Mouse (Mus musculus) lung, embryonic 14.5 days (tissue): ENCODE measurements at regions not wholly inside any gene's neighbourhood (a gene's known extent, or its start where the extent isn't known, plus 50 kb on each side); places are given as distances from the start of the nearest gene placed in this dataset.

ENCODE experiments used
- ATAC-seq: fragments of 200-750 bp; cut with Nextera tagmentation; 2 replicates; pipeline ENCODE4 v1.8.0; 2017; ENCODE audit warnings: mild to moderate bottlenecking, moderate TSS enrichment, moderate library complexity; ENCODE audit not compliant: insufficient read depth
- DNase-seq: peaks from one replicate; pipeline ENCODE4 v3.0.0-alpha.2; 2015
- H3K27ac ChIP-seq: fragments of 300-500 bp; sonication (generic); 2 replicates; pipeline ENCODE4 v1.5.1; 2014; ENCODE audit warnings: low read depth, mild to moderate bottlenecking, moderate library complexity
- H3K27me3 ChIP-seq: fragments of 300-500 bp; sonication (generic); 2 replicates; pipeline ENCODE4 v1.6.1; 2014; ENCODE audit warnings: low read length, control low read depth; ENCODE audit not compliant: insufficient read depth
- H3K36me3 ChIP-seq: fragments of 300-500 bp; sonication (generic); 2 replicates; pipeline ENCODE4 v1.6.1; 2014; ENCODE audit warnings: control low read depth; ENCODE audit not compliant: insufficient read depth
- H3K4me1 ChIP-seq: fragments of 300-500 bp; sonication (generic); 2 replicates; pipeline ENCODE4 v1.6.1; 2014; ENCODE audit warnings: antibody characterized with exemption, control low read depth; ENCODE audit not compliant: insufficient read depth
- H3K4me2 ChIP-seq: fragments of 300-500 bp; sonication (generic); 2 replicates; pipeline ENCODE4 v1.6.1; 2014; ENCODE audit warnings: mild to moderate bottlenecking
- H3K4me3 ChIP-seq: fragments of 300-500 bp; sonication (generic); 2 replicates; pipeline ENCODE4 v1.5.1; 2014; ENCODE audit warnings: low read depth, low read length
- H3K9ac ChIP-seq: fragments of 300-500 bp; sonication (generic); 2 replicates; pipeline ENCODE4 v1.6.1; 2014
- H3K9me3 ChIP-seq: fragments of 300-500 bp; sonication (generic); 2 replicates; pipeline ENCODE4 v1.6.1; 2016; ENCODE audit warnings: low read depth, low read length, control low read depth
- CTCF ChIP-seq: IDR thresholded peaks from 2 replicates; pipeline ENCODE4 v1.5.1; 2016; ENCODE audit warnings: antibody characterized with exemption, low read depth
- WGBS: fragments of 180-500 bp; shearing (Covaris S2); extraction: QIAGEN DNeasy Blood & Tissue Kit; methylation state at CpG from one replicate; pipeline ENCODE4 v1.1.7; 2014; 5-methylcytosine and 5-hydroxymethylcytosine counted together

- no peak for DNase-seq
- Histone ChIP-seq H3K27me3 (no peaks in the 10 kb centered on the region), H3K36me3 (no peaks in the 10 kb centered on the region), H3K27ac (no peak overlapping the region), H3K9me3 (no peaks in the 10 kb centered on the region), H3K4me2 (no peak overlapping the region), H3K9ac (no peak overlapping the region), H3K4me1 (no peaks in the 10 kb centered on the region), H3K4me3 (no peak overlapping the region)
- TF ChIP-seq CTCF = no peak
- ATAC-seq = no peak
Measured at GRCm38 (mm10) chr12:38982423-38982822, 203.2 kb downstream of the Etv1 start.

- H3K9me3 ChIP-seq = no peaks in the 10 kb centered on the region
Measured at GRCm38 (mm10) chr12:38985909-38986308, 206.7 kb downstream of the Etv1 start.

GRCm38 (mm10) chr12:38986346-38986745, 207.2 kb downstream of the Etv1 start:
- DNase-seq = no peak
- no peak overlapping the region for H3K4me2 ChIP-seq
- whole genome bisulfite sequencing = 86% methylated on average over 3 of the region's 3 CpGs
- H3K27ac ChIP-seq = no peak overlapping the region
- no peaks in the 10 kb centered on the region for H3K36me3 ChIP-seq
- no peak overlapping the region for H3K9ac ChIP-seq
- no peaks in the 10 kb centered on the region for H3K27me3 ChIP-seq
- no peak overlapping the region for H3K4me3 ChIP-seq
- no peaks in the 10 kb centered on the region for H3K9me3 ChIP-seq
- H3K4me1 ChIP-seq = no peaks in the 10 kb centered on the region
- TF ChIP-seq CTCF = no peak
- no peak for ATAC-seq

More at GRCm38 (mm10) chr12:38985909-38986308, 206.7 kb downstream of the Etv1 start:
- TF ChIP-seq CTCF = no peak
- H3K4me1 ChIP-seq = no peaks in the 10 kb centered on the region
- no peaks in the 10 kb centered on the region for H3K36me3 ChIP-seq
- no peak overlapping the region for H3K27ac ChIP-seq
- H3K4me3 ChIP-seq = no peak overlapping the region
- no peak overlapping the region for H3K9ac ChIP-seq
- ATAC-seq = no peak
- 68% methylated on average over 2 of the region's 2 CpGs for WGBS
- no peak overlapping the region for H3K4me2 ChIP-seq
- no peaks in the 10 kb centered on the region for H3K27me3 ChIP-seq
- no peak for DNase-seq

GRCm38 (mm10) chr12:38987277-38987676, 208.1 kb downstream of the Etv1 start:
- Histone ChIP-seq H3K27ac (no peak overlapping the region), H3K4me1 (no peaks in the 10 kb centered on the region), H3K9ac (no peak overlapping the region), H3K27me3 (no peaks in the 10 kb centered on the region), H3K9me3 (no peaks in the 10 kb centered on the region), H3K4me3 (no peak overlapping the region), H3K4me2 (no peak overlapping the region), H3K36me3 (no peaks in the 10 kb centered on the region)
- TF ChIP-seq CTCF = no peak
- ATAC-seq = no peak
- DNase-seq = no peak

GRCm38 (mm10) chr12:38987819-38988218, 208.6 kb downstream of the Etv1 start:
- Histone ChIP-seq H3K27ac (no peak overlapping the region), H3K27me3 (no peaks in the 10 kb centered on the region), H3K36me3 (no peaks in the 10 kb centered on the region), H3K9me3 (no peaks in the 10 kb centered on the region), H3K4me1 (no peaks in the 10 kb centered on the region), H3K4me2 (no peak overlapping the region), H3K9ac (no peak overlapping the region), H3K4me3 (no peak overlapping the region)
- whole genome bisulfite sequencing = 88% methylated on average over 4 of the region's 4 CpGs
- no peak for ATAC-seq
- DNase-seq = no peak
- no peak for TF ChIP-seq CTCF

- no peak for TF ChIP-seq CTCF
- 85% methylated on average over 2 of the region's 2 CpGs for WGBS
- no peak for DNase-seq
- H3K36me3 ChIP-seq = no peaks in the 10 kb centered on the region
- H3K9ac ChIP-seq = no peak overlapping the region
- no peaks in the 10 kb centered on the region for H3K4me1 ChIP-seq
- no peak for ATAC-seq
- no peak overlapping the region for H3K4me3 ChIP-seq
- H3K4me2 ChIP-seq = no peak overlapping the region
- no peaks in the 10 kb centered on the region for H3K27me3 ChIP-seq
- H3K27ac ChIP-seq = no peak overlapping the region
- no peaks in the 10 kb centered on the region for H3K9me3 ChIP-seq
Measured at GRCm38 (mm10) chr12:39027179-39027578, 248.0 kb downstream of the Etv1 start.

GRCm38 (mm10) chr12:39027948-39028347, 248.8 kb downstream of the Etv1 start:
- H3K9ac ChIP-seq = no peak overlapping the region
- no peak for TF ChIP-seq CTCF
- H3K27me3 ChIP-seq = no peaks in the 10 kb centered on the region
- 80% methylated on average over 2 of the region's 2 CpGs for WGBS
- ATAC-seq (no peak), DNase-seq (no peak)
- no peaks in the 10 kb centered on the region for H3K9me3 ChIP-seq
- H3K36me3 ChIP-seq = no peaks in the 10 kb centered on the region
- no peak overlapping the region for H3K4me2 ChIP-seq
- H3K4me3 ChIP-seq = no peak overlapping the region
- H3K27ac ChIP-seq = no peak overlapping the region
- no peaks in the 10 kb centered on the region for H3K4me1 ChIP-seq

GRCm38 (mm10) chr12:39033982-39034381, 254.8 kb downstream of the Etv1 start:
- DNase-seq = no peak
- Histone ChIP-seq H3K9ac (no peak overlapping the region), H3K27me3 (no peaks in the 10 kb centered on the region), H3K36me3 (no peaks in the 10 kb centered on the region), H3K4me1 (no peaks in the 10 kb centered on the region), H3K9me3 (no peaks in the 10 kb centered on the region), H3K4me2 (no peak overlapping the region), H3K4me3 (no peak overlapping the region), H3K27ac (no peak overlapping the region)
- no peak for ATAC-seq
- 67% methylated on average over 3 of the region's 3 CpGs for WGBS
- TF ChIP-seq CTCF = no peak
